Mouse (Mus musculus) small intestine, adult 2 months (tissue): Measurements from ENCODE around the gene Hmga1. TPM values are rescaled to one million over a fixed set of nuclear protein-coding genes. Genes with fewer than 3 reads are reported as not detected.

Experiments
- H3K27ac ChIP-seq: fragments of 200-500 bp; 2 replicates; pipeline ENCODE4 v1.5.1; 2012; ENCODE audit warnings: low read depth, low read length, control low read depth, inconsistent platforms; ENCODE audit not compliant: insufficient read depth
- H3K27me3 ChIP-seq: fragments of 200-500 bp; 2 replicates; pipeline ENCODE4 v1.6.1; 2012; ENCODE audit warnings: mild to moderate bottlenecking, moderate library complexity, low read length, inconsistent platforms; ENCODE audit not compliant: control insufficient read depth, insufficient read depth
- H3K36me3 ChIP-seq: fragments of 200-500 bp; 2 replicates; pipeline ENCODE4 v1.6.1; 2012; ENCODE audit warnings: mild to moderate bottlenecking, low read length, control low read depth, inconsistent platforms; ENCODE audit not compliant: control insufficient read depth, insufficient read depth
- H3K4me1 ChIP-seq: fragments of 200-500 bp; 2 replicates; pipeline ENCODE4 v1.6.1; 2012; ENCODE audit warnings: low read length, inconsistent platforms, mixed read lengths; ENCODE audit not compliant: control insufficient read depth, insufficient read depth, insufficient read length
- H3K4me3 ChIP-seq: fragments of 200-500 bp; 2 replicates; pipeline ENCODE4 v1.5.1; 2012; ENCODE audit warnings: low read depth, mild to moderate bottlenecking, control low read depth, inconsistent platforms, low read length, moderate library complexity
- CTCF ChIP-seq: fragments of 200-500 bp; IDR thresholded peaks from 2 replicates; pipeline ENCODE4 v1.5.1; 2012; ENCODE audit warnings: low read depth, mild to moderate bottlenecking, control low read depth, inconsistent platforms, low read length, moderate library complexity, mixed read lengths; ENCODE audit not compliant: insufficient replicate concordance, insufficient read length; ENCODE audit errors: extremely low read depth
- POLR2A ChIP-seq: fragments of 200-500 bp; IDR thresholded peaks from 2 replicates; pipeline ENCODE4 v1.6.1; 2012; ENCODE audit warnings: low read depth, mild to moderate bottlenecking, control low read depth, inconsistent platforms, low read length, moderate library complexity
- WGBS: fragments of 180-500 bp; shearing (Covaris S2); methylation state at CpG from one replicate; pipeline ENCODE4 v1.1.7; 2018; 5-methylcytosine and 5-hydroxymethylcytosine counted together
- polyA plus RNA-seq: library from polyadenylated mRNA; depleted of rRNA; stranded (reverse); fragments of >200 nt; gene quantifications from 2 replicates; pipeline ENCODE4 v1.2.3, GENCODE M21; 2012

Hmga1 gene
- polyA plus RNA-seq, 1 experiment, result 91.0 TPM

DNA sequence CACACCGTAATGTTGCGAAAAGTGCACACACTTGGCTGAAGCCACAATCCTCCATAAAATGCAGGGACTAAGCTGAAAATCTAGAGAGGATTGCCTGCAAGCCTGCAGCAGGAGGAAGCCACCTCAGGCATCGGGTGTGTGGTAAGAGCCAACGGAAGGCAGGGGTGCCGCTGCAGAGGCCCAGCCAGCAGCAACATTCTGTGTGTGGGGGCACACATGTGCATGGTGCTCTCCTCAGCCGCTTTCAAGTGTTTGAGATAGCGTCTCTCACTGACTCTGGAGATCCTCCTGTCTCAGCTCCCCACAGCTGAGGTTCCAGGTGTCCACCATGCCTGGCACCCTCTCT is 36.2 kb downstream of the Hmga1 start:
- TF ChIP-seq POLR2A, result no peak
- TF ChIP-seq CTCF, result no peak
- H3K4me1 ChIP-seq, result peaks cover 9% of the 10 kb centered on the region
- no peaks in the 10 kb centered on the region for H3K27me3 ChIP-seq
- no peak overlapping the region for H3K27ac ChIP-seq
- WGBS, result 94% methylated on average over 7 of the region's 7 CpGs
- H3K36me3 ChIP-seq, result peaks cover 23% of the 10 kb centered on the region
- no peak overlapping the region for H3K4me3 ChIP-seq

GRCm38 (mm10) chr17:27595659-27596375 is 39.5 kb downstream of the Hmga1 start:
- 83% methylated on average over 15 of the region's 15 CpGs for WGBS
- Histone ChIP-seq H3K4me3 (no peak overlapping the region), H3K36me3 (peaks cover 18% of the 10 kb centered on the region), H3K4me1 (peaks cover 6% of the 10 kb centered on the region), H3K27me3 (no peaks in the 10 kb centered on the region), H3K27ac (no peak overlapping the region)
- TF ChIP-seq POLR2A (no peak), CTCF (no peak)

DNA sequence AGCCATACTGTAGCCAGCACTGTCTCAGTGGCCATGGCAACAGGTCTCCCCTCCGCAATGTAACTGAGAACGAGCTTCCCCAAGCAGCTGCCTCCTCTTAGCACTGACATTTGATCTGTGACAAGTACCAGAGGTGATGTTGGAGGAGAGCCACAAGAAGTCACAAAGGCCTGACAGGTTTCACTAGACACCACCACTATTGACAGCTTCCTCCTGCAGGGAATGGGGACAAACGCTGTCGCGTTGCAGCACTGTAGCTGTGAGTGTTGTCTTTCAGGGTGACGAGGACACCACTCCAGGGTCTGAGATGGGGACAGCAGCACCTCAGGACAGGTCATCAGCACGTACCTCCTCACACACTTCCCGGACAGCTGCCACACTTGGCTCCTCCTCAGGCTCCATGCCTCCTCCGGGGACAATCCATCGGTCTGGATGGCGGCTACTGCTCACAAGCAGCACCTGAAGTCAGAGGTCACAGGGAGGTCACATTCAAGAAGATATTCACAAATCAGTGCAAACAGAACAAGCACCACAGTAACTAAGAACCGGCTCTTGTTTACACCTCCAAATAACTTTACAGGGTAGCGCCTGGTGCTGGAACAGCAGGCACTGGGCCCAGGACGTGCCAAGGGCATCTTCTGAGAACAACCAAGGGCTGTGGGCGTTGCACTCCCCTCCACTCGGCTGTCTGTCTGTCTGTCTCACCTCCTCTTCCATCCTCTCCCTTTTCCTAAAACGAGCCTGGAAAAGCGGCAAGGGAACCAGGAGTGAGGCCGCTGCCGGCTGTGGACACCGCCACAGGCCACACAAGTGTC is 40.3 kb downstream of the Hmga1 start:
- 74% methylated on average over 21 of the region's 21 CpGs for WGBS
- peaks cover 18% of the 10 kb centered on the region for H3K36me3 ChIP-seq

DNA sequence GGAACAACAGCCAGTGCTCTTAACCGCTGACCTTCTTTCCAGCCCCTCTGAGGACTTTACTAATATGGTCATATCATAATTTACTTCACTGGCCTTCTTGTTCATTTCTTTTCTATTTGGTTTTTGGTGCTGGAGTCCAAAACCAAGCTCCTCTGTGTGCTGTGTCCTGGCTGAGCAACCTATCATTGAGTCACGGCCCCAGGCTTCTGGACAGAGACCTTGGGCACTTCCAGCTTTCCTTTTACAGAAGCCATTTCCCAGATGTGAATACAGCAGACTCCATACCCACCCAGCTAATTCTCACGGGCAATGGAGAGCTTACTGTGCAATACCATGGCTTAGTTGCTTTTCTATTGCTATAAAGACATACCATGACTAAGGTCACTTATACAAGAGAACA is 44.0 kb downstream of the Hmga1 start:
- TF ChIP-seq CTCF (no peak), POLR2A (no peak)
- no peaks in the 10 kb centered on the region for H3K27me3 ChIP-seq
- no peak overlapping the region for H3K27ac ChIP-seq
- peaks cover 8% of the 10 kb centered on the region for H3K36me3 ChIP-seq
- H3K4me1 ChIP-seq, result no peaks in the 10 kb centered on the region
- WGBS, result 77% methylated on average over 3 of the region's 3 CpGs
- H3K4me3 ChIP-seq, result no peak overlapping the region

More for the DNA sequence above, 40.3 kb downstream of the Hmga1 start:
- Histone ChIP-seq H3K27me3 (no peaks in the 10 kb centered on the region), H3K27ac (no peak overlapping the region), H3K4me3 (no peak overlapping the region), H3K4me1 (peaks cover 4% of the 10 kb centered on the region)
- TF ChIP-seq POLR2A (no peak), CTCF (no peak)

- Histone ChIP-seq H3K27me3 (no peaks in the 10 kb centered on the region), H3K27ac (no peak overlapping the region), H3K36me3 (peaks cover 4% of the 10 kb centered on the region), H3K4me1 (no peaks in the 10 kb centered on the region), H3K4me3 (no peak overlapping the region)
- WGBS, result 73% methylated on average over 5 of the region's 5 CpGs
- TF ChIP-seq POLR2A (no peak), CTCF (no peak)
These were observed 44.6 kb downstream of the Hmga1 start for GRCm38 (mm10) chr17:27600869-27601268.

DNA sequence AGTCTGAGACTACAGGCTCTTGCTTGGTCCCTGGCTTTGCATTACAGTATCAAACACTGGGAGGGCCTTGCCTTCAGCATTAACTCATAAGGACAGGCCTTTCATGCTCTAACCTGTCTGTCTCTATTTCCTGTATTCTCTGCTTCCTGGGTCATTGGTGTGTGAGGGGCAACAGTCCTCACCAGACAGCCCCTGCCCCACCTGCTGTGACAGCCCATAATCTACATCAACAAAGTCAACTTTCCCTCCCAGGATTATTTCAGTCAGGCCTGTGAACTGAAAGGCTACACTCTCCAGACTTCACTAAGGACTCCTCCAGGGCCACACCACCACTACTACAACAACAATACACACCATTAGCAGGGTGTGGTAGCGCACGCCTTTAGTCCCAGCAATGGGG is 46.7 kb downstream of the Hmga1 start:
- TF ChIP-seq CTCF (no peak), POLR2A (no peak)
- Histone ChIP-seq H3K4me3 (no peak overlapping the region), H3K27me3 (no peaks in the 10 kb centered on the region), H3K36me3 (no peaks in the 10 kb centered on the region), H3K4me1 (no peaks in the 10 kb centered on the region), H3K27ac (no peak overlapping the region)
- WGBS, result 77% methylated on average over 2 of the region's 2 CpGs

DNA sequence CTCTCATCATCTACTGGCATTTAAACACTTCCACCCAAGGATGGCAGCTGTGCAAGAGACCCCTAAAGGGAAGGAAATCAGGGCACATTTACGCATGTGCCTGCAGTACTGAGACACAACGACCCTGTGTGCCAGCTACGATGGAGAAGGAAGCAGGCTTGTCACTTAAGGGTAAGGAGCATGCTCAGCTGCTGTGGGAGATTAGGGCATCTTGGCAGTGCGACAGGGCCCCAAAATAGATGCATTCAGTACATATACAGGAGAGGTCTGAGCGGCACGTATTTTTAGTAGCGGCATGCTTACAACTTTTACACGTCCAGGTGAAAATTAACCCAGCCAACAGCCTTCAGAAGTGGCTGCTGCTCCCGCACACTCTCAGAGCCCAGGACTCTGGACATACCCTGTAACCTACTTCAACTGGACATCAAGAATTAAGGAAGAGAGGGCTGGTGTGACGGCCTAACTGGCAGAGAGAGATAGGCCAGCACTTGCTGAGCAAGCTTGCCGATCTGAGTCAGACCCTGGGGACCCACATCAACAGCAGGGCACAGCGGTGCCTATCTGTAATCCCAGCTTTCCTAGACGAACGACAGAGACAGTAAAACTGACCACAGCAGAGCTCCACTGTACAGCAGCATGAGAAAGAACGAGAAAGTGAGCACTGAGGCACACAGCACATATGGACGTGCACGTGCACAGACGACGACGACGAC is 47.4 kb downstream of the Hmga1 start:
- 76% methylated on average over 21 of the region's 21 CpGs for WGBS
- no peak overlapping the region for H3K4me3 ChIP-seq
- no peak overlapping the region for H3K27ac ChIP-seq
- H3K36me3 ChIP-seq, result peaks cover 2% of the 10 kb centered on the region; the same call in 1 of the 2 replicates
- H3K4me1 ChIP-seq, result no peaks in the 10 kb centered on the region
- TF ChIP-seq POLR2A, result no peak
- no peak for TF ChIP-seq CTCF
- no peaks in the 10 kb centered on the region for H3K27me3 ChIP-seq
